In the genomic region with DNA sequence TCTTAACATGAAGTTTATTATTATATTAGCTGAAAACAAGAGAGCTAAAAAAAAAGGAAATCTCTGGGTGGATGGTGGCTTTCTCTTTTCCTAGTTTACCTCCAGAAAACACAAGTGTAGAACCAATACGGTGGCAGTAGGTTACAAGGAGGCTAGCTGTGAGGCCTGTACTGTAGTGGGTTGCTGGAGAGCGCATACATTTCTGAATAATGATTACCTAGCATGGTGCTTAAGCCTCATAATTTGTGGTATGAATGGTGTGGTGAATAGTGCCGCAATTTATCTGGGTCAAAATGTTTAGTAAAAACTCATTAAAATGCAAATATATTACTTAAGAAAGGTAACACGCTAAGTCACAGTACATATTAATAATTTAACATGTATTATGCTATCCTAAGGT, we compare ENCODE assay signal across 29 mouse cellular contexts.
"Had no signal": no experiment of that assay in that cellular context is flagged by ENCODE, and none has a peak within 500 bp of the region (broad histone marks: within the 10 kb centered on the region; RNA-seq: fewer than 3 reads in every experiment).

No protein-coding gene starts in this region.

- H3K4me2 ChIP-seq: limb, embryonic 12.5 days; limb, embryonic 13.5 days; limb, embryonic 15.5 days; liver, embryonic 11.5 days; liver, embryonic 12.5 days; liver, embryonic 13.5 days; liver, embryonic 15.5 days; lung, embryonic 14.5 days; lung, embryonic 15.5 days; midbrain, embryonic 13.5 days; midbrain, embryonic 15.5 days; neural tube, embryonic 12.5 days had no signal

- H3K4me3 ChIP-seq: left cerebral cortex, adult 2 months; limb, embryonic 10.5 days; limb, embryonic 12.5 days; limb, embryonic 13.5 days; limb, embryonic 15.5 days; liver, embryonic 12.5 days; liver, embryonic 13.5 days; liver, embryonic 15.5 days; lung, embryonic 15.5 days; megakaryocyte, embryonic 14.5 days; midbrain, embryonic 13.5 days; midbrain, embryonic 15.5 days; myocyte; neural tube, embryonic 12.5 days had no signal

- H3K27ac ChIP-seq: left cerebral cortex, adult 2 months; limb, embryonic 10.5 days; limb, embryonic 12.5 days; limb, embryonic 13.5 days; limb, embryonic 15.5 days; liver, embryonic 12.5 days; liver, embryonic 13.5 days; liver, embryonic 14.5 days; liver, embryonic 15.5 days; lung, embryonic 15.5 days; macrophage; midbrain, embryonic 13.5 days; midbrain, embryonic 15.5 days; neural tube, embryonic 12.5 days had no signal

- H3K9me3 ChIP-seq: limb, embryonic 10.5 days; limb, embryonic 12.5 days; limb, embryonic 13.5 days; limb, embryonic 15.5 days; liver, embryonic 12.5 days; liver, embryonic 13.5 days; liver, embryonic 15.5 days; lung, embryonic 15.5 days; midbrain, embryonic 13.5 days; midbrain, embryonic 15.5 days; neural tube, embryonic 12.5 days had no signal

- H3K9ac ChIP-seq: limb, embryonic 12.5 days; limb, embryonic 13.5 days; limb, embryonic 15.5 days; liver, embryonic 12.5 days; liver, embryonic 13.5 days; liver, embryonic 14.5 days; liver, embryonic 15.5 days; liver, postnatal 0 days; lung, embryonic 14.5 days; lung, embryonic 15.5 days; midbrain, embryonic 13.5 days; midbrain, embryonic 15.5 days; neural tube, embryonic 12.5 days had no signal

- ATAC-seq: liver, embryonic 12.5 days; liver, postnatal 0 days; lung, postnatal 0 days; midbrain, embryonic 13.5 days; midbrain, embryonic 15.5 days had no signal

- H3K4me1 ChIP-seq: limb, embryonic 10.5 days; limb, embryonic 12.5 days; limb, embryonic 13.5 days; limb, embryonic 15.5 days; liver, embryonic 12.5 days; liver, embryonic 13.5 days; liver, embryonic 15.5 days; lung, embryonic 15.5 days; megakaryocyte, embryonic 14.5 days; midbrain, embryonic 13.5 days; midbrain, embryonic 15.5 days; neural tube, embryonic 12.5 days had no signal

- DNase-seq: left cerebral cortex, postnatal 4 days; liver; liver, embryonic 13.5 days; liver, postnatal 0 days; lung, adult 18-20 months; lung, adult 2 months; lung, embryonic 14.5 days; lung, postnatal 10 days; lung, postnatal 14 days; lung, postnatal 36 days; lung, postnatal 4 days; midbrain, embryonic 14.5 days had no signal

- H3K36me3 ChIP-seq: limb, embryonic 10.5 days; limb, embryonic 12.5 days; limb, embryonic 13.5 days; limb, embryonic 15.5 days; liver, embryonic 12.5 days; liver, embryonic 13.5 days; liver, embryonic 15.5 days; lung, embryonic 15.5 days; midbrain, embryonic 13.5 days; midbrain, embryonic 15.5 days; neural tube, embryonic 12.5 days had no signal

- H3K27me3 ChIP-seq: limb, embryonic 12.5 days; limb, embryonic 13.5 days; limb, embryonic 15.5 days; liver, embryonic 12.5 days; liver, embryonic 13.5 days; liver, embryonic 15.5 days; lung, embryonic 15.5 days; megakaryocyte, embryonic 14.5 days; midbrain, embryonic 13.5 days; midbrain, embryonic 15.5 days; neural tube, embryonic 12.5 days had no signal
